Mouse (Mus musculus): Measurements from ENCODE around the gene Ttc7b.

GRCm38 (mm10) chr12:100309201-100309600 lies 211.4 kb downstream of the Ttc7b start:
- TF ChIP-seq POLR2A (IDR thresholded peaks at IDR 0.05; ENCODE audit: extremely low read depth, insufficient read depth, low read length) (no peak), CTCF (IDR thresholded peaks at IDR 0.05; ENCODE audit: low read depth, low read length) (no peak)
